Mouse (Mus musculus): ENCODE results near the gene Casp7.
"Not testable (repeated sequence)": the region's sequence is repeated elsewhere in the genome, so short reads cannot be mapped to it uniquely, and the experiment has no call there.

Gene Casp7

DNA sequence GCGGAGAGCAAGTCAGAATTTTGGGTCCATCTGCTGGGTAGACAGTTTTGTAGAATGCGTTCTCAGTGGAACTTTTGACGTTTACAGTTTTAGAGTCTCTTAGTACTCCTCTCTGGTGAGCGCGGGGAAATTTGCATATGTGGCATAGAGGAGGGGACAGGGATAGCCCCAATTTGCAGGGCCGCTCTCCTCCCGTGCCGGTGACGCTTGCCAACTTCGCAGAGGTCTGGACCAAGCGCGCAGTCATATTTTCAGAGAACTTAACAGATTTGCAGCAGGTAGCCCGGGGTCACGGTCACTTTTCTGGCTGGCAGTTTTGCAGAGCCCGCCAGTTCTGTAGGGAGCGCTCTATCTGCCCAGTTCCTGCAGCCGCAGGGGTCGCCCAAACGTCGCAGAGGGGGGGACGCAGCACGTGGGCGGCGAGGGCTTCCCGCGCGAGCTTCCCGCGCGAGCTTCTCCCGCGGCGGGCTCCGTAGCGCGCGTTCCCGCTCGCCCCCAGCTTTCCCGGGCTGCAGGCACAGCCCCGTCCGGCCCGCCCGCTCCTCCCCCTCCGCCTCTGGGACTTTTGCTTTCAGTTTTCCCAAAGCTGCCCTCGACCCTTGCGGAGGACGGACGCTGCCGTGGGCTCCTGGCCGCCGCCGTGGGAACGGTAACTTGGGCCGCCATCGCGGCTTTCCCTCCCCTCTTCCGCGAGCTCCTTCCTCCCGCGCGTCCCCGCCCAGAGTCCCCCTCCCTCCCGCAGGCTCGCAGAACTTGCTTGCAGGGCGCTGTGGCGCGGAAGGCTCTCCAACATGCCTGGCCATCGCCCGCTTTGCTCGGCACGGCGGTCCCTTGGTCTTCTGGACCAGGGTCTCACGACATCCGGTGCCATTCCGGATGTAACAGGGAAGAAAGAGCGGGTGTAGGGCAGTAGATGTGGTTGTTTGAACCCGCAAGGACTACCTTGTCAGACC is at the start of gene Casp7:
Gene Casp7, plus strand, starts transcription at position 461 of the 953 bp plus-strand sequence.
- DNase-seq (ENCODE audit: low spot score in 2 of 2): peak; percentile 29 to 31

DNA sequence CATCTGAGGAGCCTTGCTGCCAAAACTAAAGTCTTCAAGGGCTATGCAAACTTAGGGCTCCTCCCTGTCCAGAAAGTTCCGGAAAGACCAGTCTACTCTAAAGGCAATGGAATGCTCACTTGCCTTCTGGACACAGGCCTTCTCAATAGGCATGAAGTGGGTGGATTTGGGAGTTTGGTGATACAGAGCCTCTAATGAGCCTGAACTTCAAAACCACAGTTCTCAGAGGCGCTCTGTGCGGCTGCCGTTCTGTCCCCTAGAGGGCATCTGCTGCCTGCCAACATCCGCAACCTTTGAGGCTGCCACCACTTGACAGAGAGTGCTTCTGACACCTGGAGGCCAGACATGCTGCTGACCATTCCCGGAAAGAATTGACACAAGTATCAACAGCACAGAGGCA is 47.6 kb upstream of the Casp7 start:
- no peak for DNase-seq (ENCODE audit: low spot score in 2 of 2)

DNA sequence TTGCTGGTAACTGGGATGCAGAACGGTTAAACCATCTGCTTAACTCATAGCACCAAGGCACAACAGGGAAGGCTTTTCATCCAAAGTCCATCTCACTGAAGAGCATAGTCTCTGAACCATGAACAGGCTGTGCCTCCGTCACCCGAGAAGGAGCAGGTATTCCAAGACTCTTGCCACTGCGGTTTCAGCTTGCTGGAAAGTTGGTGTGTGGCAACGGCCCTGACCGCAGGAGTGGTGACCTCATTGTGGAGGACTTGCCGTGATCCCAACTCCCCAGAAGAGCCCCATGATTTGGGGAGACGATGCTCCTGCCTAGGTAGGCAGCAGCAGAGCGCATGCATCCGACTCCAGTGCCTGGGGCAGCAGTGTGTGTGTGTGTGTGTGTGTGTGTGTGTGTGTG is 43.2 kb upstream of the Casp7 start:
- no peak for DNase-seq (ENCODE audit: low spot score in 2 of 2)

DNA sequence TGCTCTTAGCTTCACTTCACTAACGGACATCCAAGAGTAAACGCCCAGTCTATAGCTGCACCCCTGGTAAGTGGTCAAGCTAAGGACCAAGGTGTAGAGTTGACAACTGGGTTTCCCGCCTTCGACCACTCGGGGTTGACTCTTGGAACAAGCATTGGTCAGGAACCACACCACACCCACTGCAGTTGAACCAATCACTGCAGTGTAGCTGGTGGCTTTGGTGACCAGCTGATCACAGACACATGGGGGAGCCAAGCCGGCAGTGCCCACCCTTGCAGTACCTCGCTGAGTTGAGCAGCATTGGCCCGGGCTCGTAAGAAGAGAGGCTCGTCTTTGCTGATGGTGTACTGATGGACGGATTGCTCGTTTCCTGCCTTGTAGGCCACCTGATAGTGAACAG is 41.7 kb upstream of the Casp7 start:
- DNase-seq (ENCODE audit: low spot score in 2 of 2): no peak

DNA sequence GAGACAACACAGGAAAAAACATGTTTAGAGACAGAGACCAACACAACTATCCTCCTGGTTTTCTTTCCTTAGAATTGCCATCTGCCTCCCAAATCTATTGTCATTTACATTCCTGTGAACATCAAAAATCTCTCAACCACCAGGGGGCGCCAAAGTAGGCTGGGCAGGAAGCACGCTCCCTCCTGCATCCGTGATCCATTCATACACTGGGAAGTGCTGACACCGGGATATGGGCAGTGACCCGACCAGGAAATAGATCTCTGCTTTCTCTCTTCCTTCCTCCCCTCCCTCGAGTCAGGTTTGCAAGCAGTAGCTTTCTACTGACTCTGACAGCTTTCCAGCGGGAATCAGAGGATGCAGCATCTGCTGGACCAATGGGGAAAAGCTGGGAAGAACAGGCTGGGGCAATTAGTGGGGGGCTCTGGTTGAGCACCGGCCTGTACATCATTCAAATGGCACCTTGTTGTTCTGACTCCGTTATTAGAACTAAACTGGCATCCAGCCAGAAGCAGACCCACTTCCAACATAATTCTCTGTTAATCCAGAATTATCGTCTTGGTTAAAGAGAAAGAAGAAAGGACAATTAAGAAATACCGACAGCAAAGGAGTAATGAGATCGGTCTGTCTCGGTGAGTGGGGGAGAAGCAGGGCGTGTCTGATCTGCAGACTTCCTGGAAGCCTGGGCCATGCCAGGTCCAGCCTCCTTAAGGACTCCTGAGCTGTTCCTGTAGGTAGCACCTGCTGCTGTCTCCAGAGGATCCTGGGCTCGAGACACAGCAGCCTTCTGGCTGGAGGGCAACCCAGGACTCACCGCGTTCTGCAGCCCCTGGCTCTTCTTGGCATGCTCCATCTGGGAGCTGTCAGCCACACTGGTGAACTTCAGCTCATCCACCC is 40.2 kb upstream of the Casp7 start:
- DNase-seq (ENCODE audit: low spot score in 2 of 2): peak; percentile 78

DNA sequence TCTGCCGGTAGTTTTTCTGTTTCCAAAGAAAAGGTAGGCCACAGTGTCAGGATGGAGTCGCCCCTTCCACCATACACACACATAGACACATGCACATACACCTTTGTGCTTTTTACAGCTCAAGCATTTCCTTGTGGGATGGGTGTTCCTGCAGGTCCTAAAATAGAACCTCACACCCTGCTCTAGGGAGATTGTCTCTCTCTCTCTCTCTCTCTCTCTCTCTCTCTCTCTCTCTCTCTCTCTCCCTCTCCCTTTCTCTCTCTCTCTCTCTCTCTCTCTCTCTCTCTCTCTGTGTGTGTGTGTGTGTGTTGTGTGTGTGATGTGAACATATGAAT is 39.6 kb upstream of the Casp7 start:
- not testable (repeated sequence) for DNase-seq (ENCODE audit: low spot score in 2 of 2)

DNA sequence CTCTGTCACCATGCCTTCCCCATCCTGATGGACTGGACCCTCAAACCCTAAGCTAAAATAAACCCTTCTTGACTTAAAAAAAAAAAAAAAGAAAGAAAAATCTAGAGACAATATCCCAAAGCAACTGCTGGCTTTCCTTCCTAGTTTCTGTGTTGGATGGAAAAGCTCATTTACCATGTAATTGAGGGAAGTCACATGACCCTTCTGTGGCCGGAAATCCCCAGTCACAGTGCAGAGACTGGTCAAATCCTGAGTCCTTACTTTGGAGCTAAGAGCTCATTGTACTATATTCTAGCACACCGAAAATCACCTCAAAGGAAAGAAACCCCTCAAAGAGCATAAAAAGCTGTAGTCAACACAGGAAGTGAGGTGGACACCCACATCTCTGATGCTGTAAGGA is 38.0 kb upstream of the Casp7 start:
- no peak for DNase-seq (ENCODE audit: low spot score in 2 of 2)

DNA sequence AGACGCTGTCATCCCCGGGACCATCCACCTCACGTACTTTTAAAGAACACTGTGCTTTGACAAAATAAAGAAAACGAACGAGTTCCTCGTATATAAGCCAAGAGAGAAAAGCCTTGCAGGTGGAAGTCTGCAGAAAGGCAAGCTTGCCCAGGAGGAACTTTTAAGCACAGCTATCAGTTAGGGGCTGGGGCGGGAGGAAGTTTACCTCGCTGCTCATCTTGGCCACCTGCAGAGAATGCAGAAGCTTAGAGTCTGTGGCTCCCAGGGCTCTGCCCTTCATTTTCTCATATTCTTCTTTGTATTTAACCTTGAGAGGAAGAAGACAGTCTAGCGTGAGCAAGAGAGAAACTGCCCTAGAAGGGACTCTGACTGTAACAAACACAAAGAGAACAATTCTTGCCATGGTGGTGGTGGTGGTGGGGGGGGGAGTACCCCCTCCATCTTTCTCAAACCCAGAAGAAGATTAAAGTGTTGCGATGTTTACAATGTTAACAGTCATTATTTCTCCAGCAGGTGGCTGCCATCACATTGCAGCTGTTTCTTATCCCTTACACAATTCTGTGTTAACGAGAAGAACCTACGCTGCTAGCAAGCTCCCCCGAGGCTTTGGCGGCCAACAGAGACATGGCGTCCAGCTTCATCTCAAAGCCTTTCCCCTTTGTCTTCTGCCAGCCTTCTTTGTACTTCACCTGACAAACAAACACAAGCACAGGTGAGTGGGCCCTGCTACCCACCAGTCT is 33.0 kb upstream of the Casp7 start:
- DNase-seq (ENCODE audit: low spot score in 2 of 2): no peak

DNA sequence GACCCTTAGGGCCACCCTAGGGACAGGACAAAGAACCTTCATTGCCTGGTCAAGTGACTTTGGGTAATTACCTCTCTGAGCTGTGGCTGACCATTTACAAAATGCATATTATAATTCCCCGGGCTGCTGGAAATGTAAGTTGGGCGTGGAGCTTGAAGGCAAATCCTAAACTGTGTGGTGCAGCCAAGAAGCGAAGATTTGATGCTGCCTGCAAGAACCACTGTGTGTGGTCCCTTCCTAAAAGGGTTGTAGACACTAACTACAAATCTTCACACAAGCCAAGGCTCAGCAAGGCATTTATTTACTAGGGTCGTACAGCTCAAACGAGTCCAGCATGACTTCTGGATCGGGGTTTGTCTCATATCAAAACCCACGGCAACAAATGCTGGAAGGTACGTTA is 32.4 kb upstream of the Casp7 start:
- DNase-seq (ENCODE audit: low spot score in 2 of 2): no peak

DNA sequence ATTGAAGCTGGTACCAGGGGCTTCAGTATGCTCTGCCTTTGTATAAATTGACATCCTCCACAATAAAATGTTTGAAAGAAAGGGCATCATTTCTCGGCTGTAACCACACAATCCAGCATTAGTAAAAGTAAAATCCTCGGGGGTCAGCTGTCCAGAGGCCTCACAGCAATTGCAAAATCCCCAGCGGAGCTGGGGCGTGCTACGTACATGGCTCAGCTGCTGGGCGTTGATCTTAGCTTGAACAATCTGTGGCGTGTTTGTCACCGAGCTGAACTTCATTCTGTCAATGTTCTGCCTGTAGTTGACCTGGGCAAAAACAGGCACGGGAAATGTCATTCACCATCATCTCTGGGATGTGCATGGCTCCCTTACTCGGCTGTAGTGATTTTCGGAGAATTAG is 30.8 kb upstream of the Casp7 start:
- DNase-seq (ENCODE audit: low spot score in 2 of 2): no peak

DNA sequence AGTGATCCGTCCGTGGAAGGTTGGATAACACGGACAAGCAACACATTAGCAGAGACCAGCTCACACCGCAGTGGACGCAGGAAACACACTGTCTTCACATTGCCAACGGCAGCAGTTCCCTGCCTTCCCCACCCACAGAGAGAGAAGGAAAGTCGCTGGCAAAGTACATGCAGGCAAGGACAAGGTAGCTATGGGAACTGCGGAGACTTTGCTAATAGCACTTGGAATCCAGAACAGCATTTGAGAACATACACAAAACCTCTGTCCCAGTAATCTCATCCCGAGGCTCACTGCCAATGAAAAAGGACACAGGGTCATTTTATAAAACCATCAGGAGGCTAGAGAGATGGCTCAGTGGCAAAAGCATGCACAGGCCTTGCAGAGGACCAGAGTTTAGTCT is 30.3 kb upstream of the Casp7 start:
- DNase-seq (ENCODE audit: low spot score in 2 of 2): no peak

DNA sequence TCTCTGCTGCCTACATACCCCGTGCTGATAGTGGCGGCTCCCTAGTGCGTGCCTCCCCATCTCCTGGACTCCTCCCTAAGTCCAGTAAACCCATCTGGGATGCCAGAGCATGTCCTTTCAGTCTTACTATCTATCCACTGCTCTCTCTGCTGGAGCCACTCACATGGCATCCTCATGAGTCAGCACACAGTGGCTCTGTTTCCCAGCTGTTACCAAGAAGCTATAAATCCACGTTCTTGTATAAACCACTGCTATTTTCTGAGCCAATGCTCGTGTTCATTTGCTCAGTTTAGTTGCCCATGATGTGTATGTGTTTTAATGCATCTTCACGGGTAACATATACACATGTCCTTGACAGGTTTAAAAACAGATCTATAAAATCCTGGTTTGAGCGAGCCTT is 29.2 kb upstream of the Casp7 start:
- DNase-seq (ENCODE audit: low spot score in 2 of 2): peak; percentile 14 to 39

DNA sequence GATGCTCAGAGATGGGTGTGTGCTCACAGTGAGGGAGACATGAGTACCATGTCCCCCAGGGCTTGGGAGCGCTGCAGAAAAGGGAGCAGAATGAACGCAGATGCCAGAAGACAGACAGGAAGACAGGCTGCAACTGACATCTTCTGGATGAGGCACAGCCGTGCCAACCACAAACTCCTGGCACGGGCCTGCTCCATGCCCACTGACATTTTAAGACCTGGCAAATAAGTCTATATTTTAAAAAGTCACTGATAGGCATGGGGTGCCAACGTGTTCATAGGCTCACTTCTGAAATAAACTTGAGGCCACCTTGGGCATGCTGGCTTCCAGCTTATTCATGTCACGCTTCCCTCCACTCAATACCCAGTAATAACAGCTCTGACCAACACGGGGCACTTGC is 28.0 kb upstream of the Casp7 start:
- DNase-seq (ENCODE audit: low spot score in 2 of 2): no peak

DNA sequence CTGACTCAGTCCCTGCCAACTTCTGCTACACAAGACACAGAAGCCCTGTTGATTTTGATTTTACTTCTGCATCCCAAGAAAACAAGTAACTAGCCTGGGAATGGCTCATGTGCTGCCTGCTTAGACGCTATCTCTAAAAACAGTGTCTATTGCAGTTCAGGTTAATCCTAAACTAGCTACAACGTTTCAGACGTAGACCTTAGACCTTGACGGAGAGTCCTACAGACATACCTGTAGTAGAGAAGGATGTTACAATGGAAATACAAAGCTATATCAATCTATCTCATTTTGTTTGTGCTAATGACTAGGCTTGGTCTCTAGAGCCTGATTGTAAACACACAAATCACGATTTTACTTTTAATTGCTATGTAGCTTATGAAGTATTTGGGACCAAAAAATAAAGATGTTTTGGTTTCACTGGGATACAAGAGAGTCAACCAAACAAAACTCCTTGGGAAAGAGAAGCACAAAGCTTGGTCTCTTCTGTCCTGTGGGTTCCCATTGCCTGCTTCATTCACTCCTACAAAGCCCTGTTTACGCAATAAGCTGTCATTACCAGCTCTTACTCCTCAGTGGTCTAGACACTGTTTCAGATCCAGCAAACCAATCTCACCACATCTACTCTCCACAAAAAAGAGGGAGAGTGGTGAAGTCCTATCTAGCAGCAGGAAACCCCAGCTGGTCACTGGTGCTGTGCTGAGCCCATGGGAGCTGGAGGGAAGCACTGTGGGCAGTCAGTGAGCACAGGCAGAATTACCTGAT is 26.4 kb upstream of the Casp7 start:
- no peak for DNase-seq (ENCODE audit: low spot score in 2 of 2)

DNA sequence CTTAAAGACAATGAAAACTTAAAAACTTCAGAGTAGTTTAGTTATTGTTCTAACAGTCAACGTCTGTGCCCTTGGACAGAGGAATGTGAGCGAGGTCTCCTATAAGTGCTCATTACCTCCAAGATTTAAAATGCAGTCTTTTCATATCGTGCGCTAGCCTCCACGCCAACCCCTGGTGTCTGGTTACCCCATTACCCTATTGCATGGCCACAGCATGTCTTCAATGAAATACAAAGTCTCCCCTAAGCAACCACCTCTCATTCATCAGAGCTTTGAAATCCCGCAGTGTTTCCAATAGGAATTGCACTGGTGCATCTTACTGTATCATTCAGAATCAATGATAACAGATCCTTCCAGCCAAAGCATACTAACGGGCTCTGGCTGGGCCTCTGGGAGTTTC is 24.7 kb upstream of the Casp7 start:
- no peak for DNase-seq (ENCODE audit: low spot score in 2 of 2)

DNA sequence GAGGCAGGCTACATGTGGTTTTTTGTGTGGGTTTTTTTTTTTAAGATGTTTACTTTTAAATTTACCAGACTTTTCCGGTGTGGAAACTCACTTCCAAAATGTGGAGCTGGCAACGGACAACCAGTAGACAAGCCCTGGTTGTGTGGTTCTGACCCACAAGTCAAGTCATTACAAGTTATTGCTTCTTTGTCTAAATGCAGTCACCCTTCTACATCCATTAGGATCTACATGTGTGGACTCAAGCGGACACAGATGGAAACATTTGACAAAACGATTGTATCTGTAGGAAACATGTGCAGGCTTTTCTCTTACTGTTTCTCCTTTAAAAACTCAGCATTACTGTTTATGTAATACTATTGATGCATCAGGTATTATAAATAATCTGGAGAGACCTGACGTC is 23.7 kb upstream of the Casp7 start:
- no peak for DNase-seq (ENCODE audit: low spot score in 2 of 2)

DNA sequence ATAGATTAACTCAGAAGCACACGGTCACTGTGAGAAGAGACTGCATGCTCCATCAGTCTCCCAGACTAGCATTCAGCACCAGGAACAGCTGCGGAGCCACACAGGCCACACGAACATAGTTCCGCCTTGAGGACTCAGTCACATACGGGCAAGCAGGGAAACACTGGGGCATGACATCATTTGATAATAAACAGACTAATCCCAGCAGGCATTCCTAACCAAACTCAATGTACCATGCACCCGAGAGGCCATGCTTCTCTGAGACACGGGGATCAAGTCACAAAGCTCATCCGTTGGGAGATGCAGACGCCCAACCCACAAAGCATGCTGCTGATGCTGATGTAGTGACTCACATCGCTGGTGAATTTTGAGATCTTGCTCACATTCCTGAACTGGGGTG is 22.9 kb upstream of the Casp7 start:
- no peak for DNase-seq (ENCODE audit: low spot score in 2 of 2)

DNA sequence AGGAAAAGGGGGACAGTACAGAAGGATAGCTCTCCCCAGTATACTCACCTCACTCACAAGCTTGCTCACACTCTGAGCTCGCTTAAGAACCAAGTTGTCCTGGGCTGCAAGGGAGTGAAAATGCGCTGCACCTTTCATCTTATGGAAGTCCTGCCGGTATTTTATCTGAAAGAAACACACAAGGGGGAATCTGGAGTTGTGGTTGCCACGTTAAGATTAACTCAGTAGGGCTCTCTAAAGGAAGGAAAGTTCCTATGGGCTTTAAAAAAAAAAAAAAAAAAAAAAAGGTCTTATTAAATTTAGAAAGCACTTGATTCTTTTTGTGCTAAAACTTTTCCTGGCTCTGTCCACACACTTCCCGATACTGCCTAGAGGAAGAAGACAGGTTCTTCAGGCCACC is 18.9 kb upstream of the Casp7 start:
- no peak for DNase-seq (ENCODE audit: low spot score in 2 of 2)

DNA sequence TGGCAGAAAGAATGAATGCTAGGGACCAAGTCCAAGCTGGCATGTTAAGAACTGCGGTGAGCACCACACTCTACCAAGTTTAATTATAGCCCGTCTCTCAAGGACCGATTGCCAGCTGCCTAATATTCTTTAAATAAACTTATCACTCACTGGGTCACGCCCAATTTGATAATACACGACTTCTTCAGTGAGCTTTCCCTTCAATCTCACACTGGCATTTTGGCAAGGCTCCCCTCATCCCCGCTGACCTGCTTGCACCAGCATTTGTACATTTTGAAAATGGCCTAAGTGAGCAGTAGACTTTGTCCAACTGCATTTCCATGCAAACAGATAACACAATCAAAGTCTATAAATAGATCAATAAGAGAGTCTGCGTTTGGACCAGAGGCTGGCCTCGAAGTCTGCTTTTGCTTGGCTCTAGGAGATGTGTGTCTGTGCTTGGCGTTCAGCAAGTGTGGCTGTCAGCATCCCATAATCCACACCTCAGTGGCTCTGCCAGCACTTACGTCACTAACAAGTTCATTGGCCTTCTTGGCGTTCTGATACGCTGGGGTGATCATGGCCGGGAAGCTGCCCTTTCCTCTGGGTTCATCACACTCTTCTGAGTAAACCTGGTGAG is 18.3 kb upstream of the Casp7 start:
- no peak for DNase-seq (ENCODE audit: low spot score in 2 of 2)

DNA sequence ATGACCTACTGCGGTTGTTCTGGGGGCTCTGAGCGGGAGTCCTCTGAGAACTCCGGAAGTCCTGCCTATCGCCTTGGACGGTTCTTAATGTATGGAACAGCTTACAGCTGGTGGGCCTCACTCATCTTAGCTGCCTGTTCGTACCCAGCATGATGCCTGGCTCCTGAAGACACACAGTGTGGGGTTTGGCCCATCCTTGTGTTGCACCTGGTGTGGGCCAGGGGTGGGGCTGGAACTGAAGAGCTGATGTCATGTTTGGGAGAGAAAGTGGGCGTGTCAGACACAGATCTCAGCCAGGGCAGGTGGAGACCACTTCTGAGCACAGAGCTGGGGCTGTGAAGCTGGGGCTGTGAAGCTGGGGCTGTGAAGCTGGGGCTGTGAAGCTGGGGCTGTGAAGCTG is 16.6 kb upstream of the Casp7 start:
- DNase-seq (ENCODE audit: low spot score in 2 of 2): no peak

DNA sequence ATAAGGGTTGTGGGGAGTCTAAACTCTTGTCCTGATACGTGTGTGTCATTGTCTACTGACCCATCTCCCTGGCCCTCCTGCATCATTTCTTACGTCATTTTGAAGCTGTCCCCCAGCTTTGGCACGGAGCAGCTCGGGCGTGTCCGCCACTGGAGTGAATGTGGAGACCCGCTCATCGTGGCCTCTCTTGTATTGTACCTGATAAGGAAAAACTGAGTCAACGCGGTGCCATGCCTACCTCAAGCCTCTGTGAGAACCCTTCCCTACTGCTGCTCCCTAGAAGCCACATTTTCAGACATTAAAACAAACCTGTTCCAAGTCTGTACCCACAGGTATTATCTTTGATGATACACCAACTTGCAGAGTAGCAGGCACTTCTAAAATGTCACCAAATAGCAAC is 15.5 kb upstream of the Casp7 start:
- DNase-seq (ENCODE audit: low spot score in 2 of 2): no peak
